24 mouse cellular contexts compared by ENCODE assay signal in genomic region chr10:26870802-26871201, GRCm38 (mm10).
A peak's percentile ranks its signal among the peaks of the same experiment; 100 is the strongest.
DNase-seq lines count a peak whose midpoint lies in the region; ATAC-seq lines count a peak whose summit lies in the region.
"Had no signal": no experiment of that assay in that cellular context is flagged by ENCODE, and none has a peak within 500 bp of the region (broad histone marks: within the 10 kb centered on the region; RNA-seq: fewer than 3 reads in every experiment).

No protein-coding gene starts in this region.

- H3K27me3 ChIP-seq in embryonic facial prominence, embryonic 11.5 days (ENCODE audit: control insufficient read depth, insufficient read depth, low read length): no peaks in the 10 kb centered on the region
- H3K27me3 ChIP-seq in embryonic facial prominence, embryonic 10.5 days (replicated peaks; ENCODE audit: low read depth, poor library complexity, severe bottlenecking): no peaks in the 10 kb centered on the region
- H3K27me3 ChIP-seq in hindbrain, embryonic 16.5 days (replicated peaks; ENCODE audit: control insufficient read depth, insufficient read depth, low read length): no peaks in the 10 kb centered on the region
- H3K27me3 ChIP-seq in hindbrain, embryonic 11.5 days (ENCODE audit: control insufficient read depth, insufficient read depth, low read length): no peaks in the 10 kb centered on the region
- no peaks in the 10 kb centered on the region for H3K27me3 ChIP-seq in midbrain, embryonic 16.5 days (ENCODE audit: control insufficient read depth, insufficient read depth, low read depth, low read length)
- H3K27me3 ChIP-seq: heart, embryonic 13.5 days; hindbrain, embryonic 15.5 days; liver, embryonic 13.5 days had no signal

- H3K9me3 ChIP-seq in embryonic facial prominence, embryonic 11.5 days (replicated peaks; ENCODE audit: control insufficient read depth, low read length): no peaks in the 10 kb centered on the region
- no peaks in the 10 kb centered on the region for H3K9me3 ChIP-seq in embryonic facial prominence, embryonic 10.5 days
- no peaks in the 10 kb centered on the region for H3K9me3 ChIP-seq in hindbrain, embryonic 16.5 days (ENCODE audit: control insufficient read depth, low read length)
- no peaks in the 10 kb centered on the region for H3K9me3 ChIP-seq in hindbrain, embryonic 11.5 days (ENCODE audit: control insufficient read depth, low read length)
- H3K9me3 ChIP-seq in midbrain, embryonic 16.5 days (replicated peaks; ENCODE audit: control insufficient read depth, low read length, poor library complexity, severe bottlenecking): no peaks in the 10 kb centered on the region
- H3K9me3 ChIP-seq: heart, embryonic 13.5 days; hindbrain, embryonic 15.5 days; liver, embryonic 13.5 days had no signal

- no peaks in the 10 kb centered on the region for H3K36me3 ChIP-seq in embryonic facial prominence, embryonic 11.5 days (replicated peaks; ENCODE audit: control insufficient read depth, insufficient read depth, low read depth, low read length)
- no peaks in the 10 kb centered on the region for H3K36me3 ChIP-seq in embryonic facial prominence, embryonic 10.5 days (replicated peaks)
- no peaks in the 10 kb centered on the region for H3K36me3 ChIP-seq in hindbrain, embryonic 16.5 days (ENCODE audit: control insufficient read depth, insufficient read depth, low read length)
- no peaks in the 10 kb centered on the region for H3K36me3 ChIP-seq in hindbrain, embryonic 11.5 days (ENCODE audit: control insufficient read depth, insufficient read depth, low read length)
- no peaks in the 10 kb centered on the region for H3K36me3 ChIP-seq in midbrain, embryonic 16.5 days (ENCODE audit: control insufficient read depth, insufficient read depth, low read length)
- H3K36me3 ChIP-seq: hindbrain, embryonic 15.5 days; liver, embryonic 13.5 days had no signal

- DNase-seq in embryonic facial prominence, embryonic 11.5 days (ENCODE audit: low spot score): peak; percentile 43
- no peak for DNase-seq in embryonic facial prominence, embryonic 10.5 days (ENCODE audit: low spot score)
- DNase-seq in hindbrain, embryonic 11.5 days (ENCODE audit: low spot score): no peak
- DNase-seq in brain, adult 2 months (ENCODE audit: low read depth, low spot score): peak; percentile 28
- no peak for DNase-seq in left cerebral cortex, postnatal 14 days (ENCODE audit: low spot score in 2 of 2)
- DNase-seq: adrenal gland, postnatal 36 days; cerebellum, adult 11-12 months; cerebellum, postnatal 10 days; gastrocnemius, postnatal 36 days; heart, adult 2 months; heart, postnatal 14 days; kidney, postnatal 25 days; layer of hippocampus, postnatal 36 days; liver, embryonic 13.5 days; lung, adult 2 months; lung, postnatal 14 days; right cerebral cortex, postnatal 14 days had no signal

- no peak for ATAC-seq in embryonic facial prominence, embryonic 11.5 days (replicated peaks; ENCODE audit: insufficient number of reproducible peaks, low FRiP score, low TSS enrichment, low read depth)
- peak; percentile 80 for ATAC-seq in hindbrain, embryonic 16.5 days
- no peak for ATAC-seq in hindbrain, embryonic 11.5 days (ENCODE audit: low FRiP score)
- peak; percentile 83 for ATAC-seq in midbrain, embryonic 16.5 days
- ATAC-seq: CD4-positive, CD25-positive, alpha-beta regulatory T cell, adult 4 months; intestine, embryonic 16.5 days had no signal

- no peak overlapping the region for H3K4me3 ChIP-seq in embryonic facial prominence, embryonic 11.5 days (ENCODE audit: low read depth, low read length)
- no peak overlapping the region for H3K4me3 ChIP-seq in embryonic facial prominence, embryonic 10.5 days
- H3K4me3 ChIP-seq in hindbrain, embryonic 16.5 days (ENCODE audit: low read length): no peak overlapping the region
- H3K4me3 ChIP-seq in hindbrain, embryonic 11.5 days (ENCODE audit: low read depth, low read length): no peak overlapping the region
- H3K4me3 ChIP-seq in midbrain, embryonic 16.5 days (ENCODE audit: low read depth, low read length): no peak overlapping the region
- H3K4me3 ChIP-seq: heart, adult 2 months; heart, embryonic 13.5 days; hindbrain, embryonic 15.5 days; liver, embryonic 13.5 days had no signal

- H3K9ac ChIP-seq in embryonic facial prominence, embryonic 11.5 days (replicated peaks; ENCODE audit: low read length): no peak overlapping the region
- no peak overlapping the region for H3K9ac ChIP-seq in hindbrain, embryonic 16.5 days (ENCODE audit: low read depth, low read length)
- H3K9ac ChIP-seq in hindbrain, embryonic 11.5 days (ENCODE audit: low read depth, low read length): no peak overlapping the region
- no peak overlapping the region for H3K9ac ChIP-seq in midbrain, embryonic 16.5 days (ENCODE audit: low read depth, low read length)
- H3K9ac ChIP-seq: heart, embryonic 13.5 days; hindbrain, embryonic 15.5 days; liver, embryonic 13.5 days had no signal

- H3K4me1 ChIP-seq in embryonic facial prominence, embryonic 11.5 days (ENCODE audit: control insufficient read depth, insufficient read depth, low read length): no peaks in the 10 kb centered on the region
- no peaks in the 10 kb centered on the region for H3K4me1 ChIP-seq in embryonic facial prominence, embryonic 10.5 days
- H3K4me1 ChIP-seq in hindbrain, embryonic 16.5 days (ENCODE audit: control insufficient read depth, insufficient read depth, low read depth, low read length): no peaks in the 10 kb centered on the region
- no peaks in the 10 kb centered on the region for H3K4me1 ChIP-seq in hindbrain, embryonic 11.5 days (replicated peaks; ENCODE audit: control insufficient read depth, insufficient read depth, low read length)
- peaks cover 6% of the 10 kb centered on the region; the same call in 1 of the 2 replicates for H3K4me1 ChIP-seq in midbrain, embryonic 16.5 days (ENCODE audit: control insufficient read depth, insufficient read depth, low read length)
- H3K4me1 ChIP-seq: heart, embryonic 13.5 days; liver, embryonic 13.5 days had no signal

- intact Hi-C loops in left cerebral cortex, postnatal 14 days (cut with DNase I): no loop called here

- 54% methylated on average over 2 of the region's 2 CpGs for WGBS in embryonic facial prominence, embryonic 11.5 days
- WGBS in embryonic facial prominence, embryonic 10.5 days: 55% methylated on average over 2 of the region's 2 CpGs
- 58% methylated on average over 2 of the region's 2 CpGs for WGBS in hindbrain, embryonic 16.5 days
- WGBS in hindbrain, embryonic 11.5 days: 65% methylated on average over 2 of the region's 2 CpGs
- WGBS in midbrain, embryonic 16.5 days: 41% methylated on average over 2 of the region's 2 CpGs

- no peak overlapping the region for H3K4me2 ChIP-seq in embryonic facial prominence, embryonic 11.5 days (ENCODE audit: low read depth, low read length)
- no peak overlapping the region for H3K4me2 ChIP-seq in hindbrain, embryonic 16.5 days (ENCODE audit: low read length)
- H3K4me2 ChIP-seq in hindbrain, embryonic 11.5 days (replicated peaks; ENCODE audit: low read depth, low read length): no peak overlapping the region
- H3K4me2 ChIP-seq in midbrain, embryonic 16.5 days (ENCODE audit: low read length): no peak overlapping the region
- H3K4me2 ChIP-seq: heart, embryonic 13.5 days; hindbrain, embryonic 15.5 days; liver, embryonic 13.5 days had no signal

- H3K27ac ChIP-seq in embryonic facial prominence, embryonic 11.5 days (replicated peaks; ENCODE audit: low read depth, low read length): no peak overlapping the region
- H3K27ac ChIP-seq in embryonic facial prominence, embryonic 10.5 days (replicated peaks): no peak overlapping the region
- H3K27ac ChIP-seq in hindbrain, embryonic 16.5 days (ENCODE audit: low read depth, low read length): no peak overlapping the region
- no peak overlapping the region for H3K27ac ChIP-seq in hindbrain, embryonic 11.5 days (ENCODE audit: low read depth, low read length)
- peak overlapping the region; percentile 65 for H3K27ac ChIP-seq in midbrain, embryonic 16.5 days (ENCODE audit: low read length)
- H3K27ac ChIP-seq: heart, adult 2 months; heart, embryonic 13.5 days; hindbrain, embryonic 15.5 days; liver, embryonic 13.5 days; stomach, postnatal 0 days had no signal

Comparison
In these comparisons a context has a peak if more than half of its experiments do, and no peak if none do; other contexts are left out.
1. ATAC-seq: peak in hindbrain, embryonic 16.5 days (single experiment) and midbrain, embryonic 16.5 days (single experiment); none in embryonic facial prominence, embryonic 11.5 days (single experiment) and hindbrain, embryonic 11.5 days (single experiment).
2. DNase-seq: peak in embryonic facial prominence, embryonic 11.5 days (single experiment) and brain, adult 2 months (single experiment); none in embryonic facial prominence, embryonic 10.5 days (single experiment), hindbrain, embryonic 11.5 days (single experiment) and left cerebral cortex, postnatal 14 days (0 of 2).